Mouse (Mus musculus) cerebellum, adult 18-20 months (tissue): ENCODE results near the gene Sav1.

Experiments used
- DNase-seq, 2 experiments: peaks; one replicate each; pipeline ENCODE4 v3.0.0; 2021

The Sav1 gene

DNA sequence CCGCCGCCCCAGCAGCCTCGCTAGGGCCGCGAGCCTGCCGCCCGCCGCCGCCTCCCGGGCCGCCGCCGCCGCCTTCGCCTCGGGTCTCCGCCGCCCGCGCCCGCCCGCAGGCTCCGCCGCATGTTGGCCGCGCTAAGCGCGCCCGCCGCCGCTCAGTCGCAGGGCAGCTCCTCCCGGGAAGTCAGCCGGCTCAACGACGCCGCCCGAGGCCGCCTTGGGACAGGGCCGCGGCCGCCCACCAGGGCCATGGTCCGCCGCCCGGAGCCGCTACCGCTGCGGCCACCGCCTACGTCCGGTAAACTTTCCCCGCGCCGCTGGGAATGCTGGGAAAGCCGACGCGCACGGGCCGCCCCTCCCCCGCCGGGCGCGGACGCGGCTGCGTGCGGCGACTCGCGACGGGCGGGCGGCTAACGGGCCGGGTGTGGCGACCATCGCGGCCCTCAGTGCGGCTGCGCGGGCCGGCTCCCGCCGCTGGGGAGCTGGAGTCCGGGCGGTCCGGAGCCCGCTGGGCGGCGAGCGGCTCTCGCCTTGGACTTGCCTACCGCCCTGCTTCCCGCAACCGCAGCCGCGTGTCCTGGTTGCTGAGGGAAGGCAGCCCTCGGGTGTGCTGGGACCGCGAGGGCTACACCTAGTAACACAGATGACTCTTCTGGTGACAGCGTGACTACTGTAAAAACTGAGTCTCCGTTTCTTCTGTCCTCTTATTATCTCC is at the start of gene Sav1:
TSS of gene Sav1 (minus strand) at position 217 of the 712 bp plus-strand sequence.
- peak; percentile 82 to 95 for DNase-seq

DNA sequence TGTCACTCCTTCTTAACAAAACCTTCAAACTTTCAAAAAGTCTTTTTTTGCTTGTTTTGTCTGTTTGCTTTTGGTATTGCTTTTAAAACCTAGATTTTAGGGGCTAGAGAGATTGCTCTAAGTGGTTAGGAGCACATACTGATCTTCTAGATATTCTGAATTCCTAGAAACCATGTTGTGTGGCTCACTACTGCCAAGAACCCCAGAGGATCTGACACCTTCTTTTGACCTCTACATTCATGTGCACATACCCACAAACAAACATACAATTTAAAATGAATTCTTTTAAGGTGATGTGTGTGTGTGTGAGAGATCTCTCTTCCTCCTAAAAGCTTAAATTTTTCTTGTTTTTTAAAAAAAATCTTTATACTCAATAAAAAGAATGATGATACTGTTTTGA is 39.4 kb upstream of the Sav1 start:
- no peak for DNase-seq

DNA sequence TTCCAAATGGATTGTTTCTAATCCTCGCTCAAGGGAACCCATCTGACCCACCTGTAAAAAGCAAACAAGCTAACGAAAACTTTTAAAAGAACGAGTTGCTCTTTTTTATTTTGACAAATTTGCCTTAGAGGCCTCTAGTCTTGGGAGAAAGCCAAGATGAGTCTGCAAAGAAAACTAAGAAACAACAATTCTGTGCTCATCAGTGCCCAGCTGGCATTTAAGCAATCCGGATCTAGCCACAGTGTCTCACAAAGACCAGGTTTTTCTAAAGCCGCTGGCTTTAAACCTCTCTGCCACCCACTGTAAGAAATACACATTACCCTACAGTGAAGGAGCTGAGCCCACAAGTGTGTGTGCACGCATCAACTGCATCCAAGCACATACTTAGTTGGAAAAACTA is 38.6 kb upstream of the Sav1 start:
- DNase-seq = no peak

DNA sequence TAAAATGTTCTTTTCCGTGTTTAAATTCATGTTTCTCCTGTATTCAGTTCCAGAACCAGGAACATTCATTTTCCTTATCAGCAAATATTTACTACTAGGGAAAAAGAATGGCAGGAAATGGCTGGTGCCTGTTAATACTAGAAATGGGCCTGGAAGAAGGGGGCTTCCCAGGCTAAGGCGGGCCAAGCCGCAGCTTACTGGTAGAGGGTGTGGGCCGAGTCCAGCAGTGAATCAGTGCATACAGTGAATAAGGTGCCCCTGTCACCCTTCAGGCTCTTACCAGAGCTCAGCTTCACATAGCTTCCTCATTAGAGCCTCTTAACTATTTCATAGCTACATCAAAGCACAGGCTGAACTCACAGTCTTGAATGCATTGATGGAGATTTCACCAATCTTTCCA is 36.8 kb upstream of the Sav1 start:
- DNase-seq = no peak

DNA sequence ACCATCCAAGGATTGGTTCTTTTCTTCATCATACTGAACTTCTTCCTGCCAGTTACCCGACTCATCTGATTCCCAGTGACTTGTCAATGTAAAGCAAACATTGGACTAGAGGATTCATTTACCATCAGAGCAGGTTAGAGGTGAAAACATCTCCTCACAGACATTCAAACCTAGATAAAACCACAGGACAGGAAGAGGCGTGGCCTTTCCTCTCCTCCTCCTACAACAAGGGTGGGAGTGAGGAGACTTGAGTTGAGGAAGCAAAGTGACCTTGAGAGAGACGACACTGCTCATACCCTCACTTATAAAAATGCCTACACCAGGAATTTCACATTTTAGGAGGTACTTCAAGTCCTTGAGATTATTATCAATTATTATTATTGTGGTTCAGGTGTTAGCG is 31.4 kb upstream of the Sav1 start:
- no peak for DNase-seq

DNA sequence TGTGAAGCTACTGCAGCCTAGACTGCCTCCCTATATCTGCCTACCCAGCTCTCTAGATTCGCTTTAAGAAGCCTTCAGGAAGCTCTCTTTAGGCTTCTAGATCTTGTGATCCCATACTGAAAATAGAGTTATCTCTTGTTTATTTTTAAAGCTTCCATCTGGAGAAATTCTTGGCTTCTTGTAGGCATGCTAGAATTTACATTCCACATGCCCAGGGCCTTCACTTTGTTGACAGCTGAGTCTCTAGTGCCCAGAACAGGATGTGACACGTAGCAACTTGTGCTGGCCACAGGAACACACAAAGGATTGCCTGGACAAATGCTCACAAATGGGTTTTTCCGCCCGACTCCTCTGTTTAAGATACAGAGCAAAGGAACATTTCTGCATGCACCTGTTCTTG is 29.1 kb upstream of the Sav1 start:
- no peak for DNase-seq

DNA sequence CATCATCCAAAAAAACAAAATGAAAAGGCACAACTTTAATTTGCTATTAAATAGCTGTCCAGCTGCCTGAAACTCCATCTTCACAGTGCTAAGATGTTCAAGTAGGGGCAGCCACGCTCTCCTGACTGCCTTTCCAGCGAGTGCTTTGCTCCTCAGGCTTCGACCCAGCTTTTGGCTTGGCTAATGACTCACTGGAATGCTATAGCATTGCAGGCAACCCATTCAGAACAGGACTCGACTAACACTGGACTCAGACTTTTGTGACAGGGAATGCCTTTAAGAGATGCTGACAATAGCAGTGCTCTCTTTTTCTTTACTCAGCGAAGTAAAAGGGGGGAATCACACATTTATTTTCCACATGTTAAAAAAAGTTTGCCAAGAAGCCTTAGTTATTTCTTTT is 24.9 kb upstream of the Sav1 start:
- DNase-seq = no peak

DNA sequence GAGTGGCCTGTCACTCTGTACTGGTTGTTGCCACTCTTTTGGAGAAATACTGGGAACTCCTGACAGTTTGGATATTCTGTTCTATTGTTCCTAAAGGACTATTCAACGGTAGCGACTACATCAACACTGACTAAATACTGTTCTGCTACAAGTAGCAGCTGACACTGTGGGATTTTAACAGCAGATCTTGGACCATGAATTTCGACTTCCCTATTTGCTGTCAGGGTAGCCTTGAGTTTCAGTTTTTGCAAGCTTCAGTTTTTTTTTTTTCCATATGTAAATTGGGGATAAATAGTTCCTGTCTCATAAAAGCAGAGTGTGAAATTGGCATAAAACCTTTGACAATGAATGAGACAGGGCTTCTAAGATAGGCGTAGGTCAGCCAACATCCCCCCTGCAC is 23.6 kb upstream of the Sav1 start:
- no peak for DNase-seq

DNA sequence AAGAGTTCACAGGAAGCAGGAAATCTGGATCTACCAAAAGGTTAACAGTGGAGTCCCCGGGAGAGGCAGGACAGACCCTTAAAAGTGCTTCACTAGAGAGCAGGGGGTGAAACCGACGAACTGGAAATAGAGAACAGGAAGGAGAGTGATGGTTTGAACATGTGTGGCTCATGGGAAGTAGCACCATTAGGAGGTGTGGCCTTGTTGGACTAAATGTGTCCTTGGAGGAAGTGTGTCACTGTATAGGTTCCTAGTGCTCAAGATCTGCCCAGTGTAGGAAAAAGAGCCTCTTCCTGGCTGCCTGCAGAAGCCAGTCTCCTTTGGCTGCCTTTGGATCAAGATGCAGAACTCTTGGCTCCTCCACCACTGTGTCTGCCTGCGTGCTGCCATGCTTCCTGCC is 18.3 kb upstream of the Sav1 start:
- DNase-seq = no peak

DNA sequence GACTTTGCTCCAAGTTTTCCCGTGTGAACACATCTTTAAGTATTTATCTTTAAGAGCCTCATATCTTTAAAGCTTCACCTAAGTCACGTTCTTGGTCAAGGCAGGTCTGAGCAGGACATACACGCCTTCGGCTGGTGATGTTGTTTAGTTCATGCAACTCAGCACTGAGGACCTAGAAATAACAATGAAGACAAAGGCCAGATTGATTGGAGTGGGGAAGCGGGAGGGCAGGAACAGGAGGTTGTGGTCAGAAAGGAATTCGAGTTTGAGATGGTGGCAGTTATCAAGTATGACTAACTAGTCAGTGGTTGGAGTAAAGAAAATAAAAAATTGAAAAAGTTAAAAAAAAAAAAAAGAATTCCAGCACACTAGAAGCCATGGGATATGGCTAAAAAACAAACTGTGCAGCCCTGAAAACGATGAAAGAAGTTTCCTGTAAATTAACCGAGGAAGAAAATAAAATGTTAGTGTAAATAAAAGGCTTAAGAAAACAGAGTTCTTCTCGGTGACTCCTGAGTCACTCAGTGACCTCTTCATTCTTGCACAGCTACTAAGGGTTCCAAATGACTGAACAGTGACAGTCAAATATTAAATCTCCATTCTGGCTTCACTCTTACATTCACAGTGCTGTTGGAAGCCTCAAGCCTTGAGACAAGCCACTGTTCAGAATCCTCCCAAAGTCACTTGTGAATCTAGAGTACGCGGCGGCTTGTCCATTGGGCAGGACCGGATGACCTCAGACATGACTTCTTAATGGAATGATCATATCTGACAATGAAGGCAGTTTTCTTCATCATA is 11.6 kb upstream of the Sav1 start:
- no peak for DNase-seq

DNA sequence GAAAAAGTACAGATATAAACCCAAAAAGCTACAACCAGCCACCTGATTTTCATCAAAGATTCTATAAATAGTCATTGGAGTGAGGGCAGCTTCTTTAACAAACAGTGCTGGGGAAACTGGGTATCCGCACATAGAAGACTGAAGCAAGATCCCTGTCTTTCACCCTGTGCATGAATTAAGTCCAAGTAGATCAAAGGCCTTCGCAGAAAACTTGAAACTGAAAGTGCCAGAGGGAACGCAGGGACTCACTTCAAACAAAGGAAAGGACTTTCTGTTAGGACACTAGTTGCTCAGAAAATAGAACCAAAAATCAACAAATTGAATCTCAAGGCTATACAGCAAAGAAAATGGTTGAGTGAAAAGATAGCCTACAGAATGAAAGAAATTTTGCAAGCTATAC is 8.6 kb upstream of the Sav1 start:
- no peak for DNase-seq

DNA sequence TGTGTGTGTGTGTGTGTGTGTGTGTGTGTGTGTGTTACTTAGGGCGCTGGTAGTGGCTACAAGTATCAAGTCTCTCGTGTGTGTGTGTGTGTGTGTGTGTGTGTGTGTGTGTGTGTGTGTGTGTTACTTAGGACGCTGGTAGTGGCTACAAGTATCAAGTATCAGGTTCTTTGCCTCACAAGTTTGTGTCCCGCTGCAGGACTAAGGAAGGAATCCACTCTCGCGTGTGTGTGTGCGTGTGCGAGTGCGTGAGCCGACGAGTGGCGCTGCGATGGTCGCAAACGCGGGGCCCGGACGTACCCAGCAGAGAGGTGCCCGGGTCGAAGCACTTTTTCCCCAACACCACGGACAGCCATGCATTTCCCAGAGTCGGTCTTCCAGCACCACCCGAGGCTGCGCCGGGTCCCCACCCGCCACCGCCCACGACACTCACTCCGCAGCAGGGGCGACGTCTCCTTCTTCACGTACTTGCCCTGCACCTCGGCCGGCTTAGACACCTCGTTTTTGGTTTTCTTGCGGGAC is 500 bp downstream of the Sav1 start:
- peak in 1 of 2 experiments; percentile 33 for DNase-seq

DNA sequence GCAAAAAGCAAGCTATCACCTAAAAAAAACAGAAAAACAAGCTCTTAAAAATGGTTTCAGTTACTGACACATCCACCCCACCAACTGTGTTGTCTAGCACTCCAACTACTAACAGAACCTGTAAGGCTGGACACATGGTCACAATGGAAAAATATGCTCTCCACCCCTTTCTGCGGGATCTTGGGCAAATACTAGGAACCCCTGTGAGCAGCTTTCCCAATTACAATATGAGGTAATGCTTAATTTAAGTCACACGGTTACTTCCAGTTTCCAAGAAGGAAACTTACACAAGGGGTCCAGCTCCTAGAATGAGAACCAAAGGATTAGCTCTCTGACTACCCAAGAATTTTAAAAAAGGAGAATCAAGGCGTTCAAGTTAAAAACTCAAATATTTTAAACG is 1.3 kb downstream of the Sav1 start:
- no peak for DNase-seq

DNA sequence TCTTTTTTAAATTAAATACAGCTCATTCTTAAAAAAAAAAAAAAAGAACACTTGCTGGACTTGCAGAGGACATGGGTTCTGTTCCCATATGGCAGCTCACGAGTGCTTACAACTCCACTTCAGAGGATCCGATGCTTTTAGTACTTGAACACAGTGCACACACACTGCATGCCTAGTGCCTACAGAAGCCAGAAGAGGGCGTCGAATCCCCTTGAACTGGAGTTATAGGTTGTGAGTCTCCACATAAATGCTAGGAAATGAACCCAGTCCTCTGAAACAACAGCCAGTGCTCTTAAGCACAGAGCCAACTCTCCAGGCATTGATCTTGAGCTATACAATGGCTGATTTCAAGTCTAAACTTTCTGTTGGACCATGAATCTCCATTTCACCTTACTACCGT is 3.9 kb downstream of the Sav1 start:
- no peak for DNase-seq

DNA sequence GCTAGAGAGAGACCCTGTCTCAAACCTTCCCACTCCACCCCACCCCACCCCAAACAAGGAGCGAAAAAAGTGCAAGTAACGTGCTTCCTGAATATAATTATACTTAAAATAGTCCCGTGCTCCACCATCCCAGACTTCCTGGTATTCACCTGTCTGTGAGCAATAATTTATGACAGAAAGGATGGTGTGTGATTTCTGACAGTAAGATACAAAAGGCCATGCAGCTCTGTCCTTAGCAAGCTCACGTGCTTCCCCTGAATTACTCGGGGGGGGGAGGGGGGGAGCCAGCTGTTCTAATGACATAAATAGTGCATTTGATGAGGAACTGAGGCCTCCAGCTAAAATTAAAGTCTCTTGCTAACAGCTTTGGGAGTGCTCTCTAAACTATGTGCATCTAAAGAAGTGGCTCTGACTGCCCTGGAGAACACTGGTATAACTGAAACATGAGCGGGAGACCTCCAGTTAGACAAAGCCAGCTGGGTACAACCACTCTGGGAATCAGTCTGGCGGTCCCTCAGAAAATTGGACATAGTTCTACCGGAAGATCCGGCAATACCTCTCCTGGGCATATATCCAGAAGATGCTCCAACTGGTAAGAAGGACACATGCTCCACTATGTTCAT is 9.3 kb downstream of the Sav1 start:
- no peak for DNase-seq

DNA sequence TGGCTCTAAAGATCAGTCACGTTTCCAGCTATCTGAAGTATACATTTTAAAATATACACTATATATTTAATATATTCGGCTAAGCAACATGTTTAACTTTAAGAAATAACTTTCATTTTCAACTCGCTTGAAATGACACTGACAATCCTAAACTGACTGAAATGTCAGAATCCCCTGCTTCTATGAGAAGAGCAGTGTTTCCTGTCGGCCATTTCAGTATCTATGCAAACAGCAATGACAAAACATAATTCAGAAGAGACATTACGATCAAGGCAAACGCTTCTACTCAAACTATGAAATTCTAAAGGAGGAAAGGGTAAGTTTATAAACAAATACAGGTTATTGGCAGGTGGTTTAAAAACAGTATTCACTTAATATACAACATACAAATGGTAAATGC is 10.1 kb downstream of the Sav1 start:
- no peak for DNase-seq

DNA sequence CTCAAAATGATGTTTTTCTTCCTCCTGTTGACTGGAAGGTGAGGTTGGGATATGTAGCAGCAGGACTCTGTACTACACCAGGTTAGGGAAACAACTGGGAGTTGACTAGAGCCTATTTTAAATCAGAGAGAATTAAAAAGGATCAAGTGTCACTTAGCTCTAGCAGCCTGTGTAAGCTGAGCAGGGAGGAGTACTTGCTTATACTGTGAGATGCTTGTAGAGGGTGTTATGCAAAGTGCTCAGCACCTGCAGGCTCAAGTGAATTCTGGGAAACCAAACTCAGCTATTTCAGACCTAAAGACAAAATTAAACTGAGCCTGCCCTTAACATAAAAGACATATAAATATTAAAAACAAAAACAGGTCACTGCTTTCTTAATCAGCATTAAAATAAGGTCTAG is 13.1 kb downstream of the Sav1 start:
- DNase-seq = no peak

DNA sequence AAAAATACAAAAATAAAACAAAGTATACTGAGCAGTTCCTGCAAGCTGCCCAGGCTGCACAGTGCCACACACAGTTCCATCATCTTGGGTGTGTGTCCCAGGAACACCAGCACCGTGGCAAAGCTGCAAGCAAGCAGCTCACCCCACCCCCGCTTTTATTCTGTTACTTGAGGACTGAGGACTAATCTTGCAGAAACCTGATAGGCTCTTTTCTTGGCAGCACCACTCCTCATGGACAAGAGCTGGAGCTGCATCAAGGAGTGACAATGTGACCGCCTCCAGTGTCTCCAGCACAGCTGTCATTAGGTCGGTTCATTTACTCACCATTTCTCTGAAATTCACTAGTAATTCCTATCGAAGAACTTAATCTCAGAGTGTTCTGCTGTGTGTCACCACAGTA is 18.6 kb downstream of the Sav1 start:
- DNase-seq = no peak

DNA sequence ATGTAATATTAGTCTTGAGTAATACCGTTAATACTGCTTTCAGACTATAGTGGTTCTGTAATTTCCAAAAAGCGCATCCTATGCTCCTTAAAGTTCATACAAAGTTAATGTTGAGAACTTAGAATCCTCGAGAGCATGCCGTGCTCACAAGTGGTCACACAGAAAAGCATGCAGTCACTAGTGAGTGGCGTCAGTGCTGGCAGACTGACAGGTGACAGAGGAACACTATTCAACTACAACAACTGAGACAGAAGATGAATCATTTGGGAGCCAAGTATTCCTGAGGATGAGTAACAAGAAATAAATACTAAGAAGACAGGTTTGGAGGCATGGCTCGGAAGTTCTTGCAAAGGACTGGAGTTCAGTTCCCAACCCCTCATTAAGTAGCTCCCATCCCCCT is 19.7 kb downstream of the Sav1 start:
- no peak for DNase-seq

DNA sequence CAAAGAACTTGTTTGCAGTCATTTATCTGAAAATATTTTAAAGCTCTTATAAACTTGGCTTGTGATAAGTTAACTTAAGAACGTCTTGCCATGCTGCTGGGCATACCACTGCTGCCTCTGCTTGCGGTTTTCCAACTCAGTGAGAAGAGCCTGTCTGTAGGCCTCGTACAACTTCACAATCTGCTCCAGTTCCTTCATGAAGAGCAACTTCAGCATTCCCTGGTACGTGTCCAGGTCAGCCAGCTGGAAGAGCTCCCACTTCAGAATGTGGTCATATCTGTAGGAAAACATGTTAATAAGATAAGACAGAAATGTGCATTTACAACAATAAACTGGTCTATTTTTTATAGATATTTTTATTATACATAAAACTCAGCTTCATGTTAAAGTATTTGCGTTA is 20.7 kb downstream of the Sav1 start:
- DNase-seq = no peak

DNA sequence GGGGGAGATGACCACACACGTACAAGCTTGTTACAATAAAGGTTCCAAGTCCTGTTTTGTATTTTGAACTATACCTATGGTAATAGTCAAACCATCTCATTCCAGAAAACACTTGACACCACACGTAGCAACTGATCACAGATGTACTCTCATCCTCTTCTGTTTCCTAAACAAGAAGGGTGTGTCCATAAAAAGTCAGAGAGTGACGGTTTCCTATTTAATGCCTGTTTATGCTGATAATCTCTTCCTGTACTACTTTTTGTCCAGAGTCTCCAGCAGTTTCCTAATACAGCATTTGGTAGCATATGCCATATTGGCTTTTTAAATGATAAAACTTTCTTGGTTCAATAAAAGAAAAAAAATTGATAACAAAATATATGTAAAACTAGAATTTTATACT is 21.2 kb downstream of the Sav1 start:
- DNase-seq = no peak

DNA sequence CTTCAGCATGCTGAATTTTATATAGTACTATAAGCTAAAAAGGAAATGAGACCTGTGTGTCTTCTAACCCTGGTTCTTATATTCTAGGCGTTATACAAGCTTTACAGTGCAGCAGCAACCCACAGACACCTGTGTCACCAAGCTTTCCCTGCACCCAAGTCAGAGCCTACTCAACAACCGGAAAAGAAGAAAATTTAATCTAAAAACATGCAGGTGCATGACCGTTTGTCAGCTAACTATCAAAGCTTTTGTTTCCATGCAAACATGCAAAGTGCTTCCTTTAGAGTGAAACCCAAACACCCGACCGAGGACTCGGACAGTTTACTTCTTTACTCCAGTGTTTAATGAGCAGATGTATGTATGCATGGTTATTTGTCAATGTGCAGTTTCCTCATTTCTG is 23.7 kb downstream of the Sav1 start:
- no peak for DNase-seq

DNA sequence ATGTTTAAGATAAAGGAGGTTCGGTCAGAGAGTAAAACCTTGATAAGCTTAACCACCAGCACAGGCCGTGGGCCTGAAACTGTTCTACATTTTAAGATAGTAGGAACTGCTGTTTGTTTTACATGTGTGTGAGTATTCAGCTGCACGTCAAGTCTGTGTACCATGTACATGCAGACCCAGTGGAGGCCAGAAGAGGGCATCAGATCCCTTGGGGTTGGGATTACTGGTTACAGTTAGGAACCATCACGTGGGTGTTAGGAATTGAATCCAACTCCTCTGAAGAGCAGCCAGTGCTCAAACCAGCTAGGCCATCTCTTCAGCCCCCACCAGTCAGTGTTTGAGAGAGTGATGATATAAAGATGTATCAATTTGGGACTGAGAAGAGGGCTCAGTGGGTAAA is 24.3 kb downstream of the Sav1 start:
- peak; percentile 41 to 54 for DNase-seq

DNA sequence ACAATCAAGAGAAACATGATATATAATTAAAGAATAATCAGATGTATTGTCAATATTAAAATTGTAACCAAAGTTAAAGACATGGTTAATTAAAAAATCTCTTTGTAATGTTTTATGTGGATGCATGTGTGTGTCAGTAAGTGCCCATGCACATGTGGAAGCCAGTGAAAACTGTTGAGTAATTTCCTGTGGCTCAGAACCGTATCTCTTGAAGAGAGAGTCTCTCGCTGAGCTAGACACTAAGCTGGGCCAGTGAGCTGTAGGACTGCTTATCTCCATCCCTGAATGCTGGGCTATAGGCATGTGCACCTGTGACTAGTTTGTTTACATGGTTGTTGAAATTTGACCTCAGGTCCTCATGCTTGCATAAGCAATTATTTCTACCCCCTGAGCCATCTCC is 29.4 kb downstream of the Sav1 start:
- no peak for DNase-seq
